Mouse (Mus musculus) midbrain, embryonic 10.5 days (tissue): ENCODE data around the gene Egfem1. TPM values are rescaled to one million over a fixed set of nuclear protein-coding genes. Genes with fewer than 3 reads are reported as not detected.

Experiments
- DNase-seq: peaks from one replicate; pipeline ENCODE4 v3.0.0-alpha.2; 2017; ENCODE audit warnings: low spot score
- H3K27ac ChIP-seq: fragments of 300-500 bp; sonication (generic); replicated peaks from 2 replicates; pipeline ENCODE4 v1.5.1; 2016; ENCODE audit warnings: mild to moderate bottlenecking
- H3K27me3 ChIP-seq: fragments of 300-500 bp; sonication (generic); 2 replicates; pipeline ENCODE4 v1.6.1; 2016; ENCODE audit warnings: low read depth, mild to moderate bottlenecking; ENCODE audit not compliant: poor library complexity, severe bottlenecking
- H3K36me3 ChIP-seq: fragments of 300-500 bp; sonication (generic); 2 replicates; pipeline ENCODE4 v1.6.1; 2016; ENCODE audit warnings: mild to moderate bottlenecking, moderate library complexity
- H3K4me1 ChIP-seq: fragments of 300-500 bp; sonication (generic); 2 replicates; pipeline ENCODE4 v1.6.1; 2016
- H3K4me3 ChIP-seq: fragments of 300-500 bp; sonication (generic); 2 replicates; pipeline ENCODE4 v1.5.1; 2016; ENCODE audit warnings: mild to moderate bottlenecking, moderate library complexity
- H3K9me3 ChIP-seq: fragments of 300-500 bp; sonication (generic); replicated peaks from 2 replicates; pipeline ENCODE4 v1.6.1; 2016; ENCODE audit warnings: mild to moderate bottlenecking
- WGBS: fragments of 180-500 bp; shearing (Covaris S2); methylation state at CpG from one replicate; pipeline ENCODE4 v1.1.7; 2016; 5-methylcytosine and 5-hydroxymethylcytosine counted together
- polyA plus RNA-seq: library from polyadenylated mRNA; unstranded; fragments of >200 nt; fragmentation: Nextera tagmentation; extraction: Ambion mirVana; gene quantifications from 2 replicates; pipeline ENCODE4 v1.2.1, GENCODE M21; 2016

The Egfem1 gene
- polyA plus RNA-seq, 1 experiment from 2014 or later: 10.7 TPM

GRCm38 (mm10) chr3:29243600-29243999, 161.8 kb downstream of the Egfem1 start:
- Histone ChIP-seq H3K4me3 (no peak overlapping the region), H3K27me3 (no peaks in the 10 kb centered on the region), H3K4me1 (no peaks in the 10 kb centered on the region), H3K27ac (no peak overlapping the region), H3K36me3 (no peaks in the 10 kb centered on the region), H3K9me3 (no peaks in the 10 kb centered on the region)
- 72% methylated on average over 3 of the region's 3 CpGs for WGBS
- no peak for DNase-seq

- Histone ChIP-seq H3K36me3 (no peaks in the 10 kb centered on the region), H3K4me3 (no peak overlapping the region), H3K9me3 (no peaks in the 10 kb centered on the region), H3K27me3 (no peaks in the 10 kb centered on the region), H3K4me1 (peaks cover 26% of the 10 kb centered on the region), H3K27ac (peak overlapping the region; percentile 71)
- DNase-seq: no peak
- 88% methylated on average over 4 of the region's 4 CpGs for WGBS
Observed at GRCm38 (mm10) chr3:29291633-29292032, 209.8 kb downstream of the Egfem1 start.

DNA sequence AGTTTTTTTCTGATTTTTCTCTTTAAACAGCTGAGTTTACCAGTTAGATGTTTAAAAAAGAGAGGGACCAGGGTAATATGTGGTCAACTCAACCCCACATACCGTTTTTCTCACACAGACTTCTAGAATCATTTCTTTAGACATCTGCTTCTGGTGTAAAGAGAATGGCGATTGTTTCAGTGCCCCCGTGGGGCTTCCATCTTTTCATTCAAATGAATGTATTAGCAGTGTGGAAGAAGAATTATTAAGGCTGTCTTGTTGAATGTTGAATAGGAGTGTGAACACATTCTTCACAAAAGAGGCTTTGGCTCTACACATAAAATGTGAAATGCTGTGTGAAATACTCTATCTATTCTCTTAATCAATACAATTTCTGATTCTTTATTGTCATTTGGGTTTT, 210.4 kb downstream of the Egfem1 start:
- no peak for DNase-seq
- peaks cover 28% of the 10 kb centered on the region for H3K4me1 ChIP-seq
- H3K4me3 ChIP-seq: no peak overlapping the region
- H3K9me3 ChIP-seq: no peaks in the 10 kb centered on the region
- H3K36me3 ChIP-seq: no peaks in the 10 kb centered on the region
- WGBS: 61% methylated on average over 3 of the region's 3 CpGs
- no peaks in the 10 kb centered on the region for H3K27me3 ChIP-seq
- H3K27ac ChIP-seq: peak overlapping the region; percentile 71; the same call in 1 of the 2 replicates

GRCm38 (mm10) chr3:29293230-29293629, 211.4 kb downstream of the Egfem1 start:
- H3K36me3 ChIP-seq: no peaks in the 10 kb centered on the region
- peak overlapping the region; percentile 71 for H3K27ac ChIP-seq

DNA sequence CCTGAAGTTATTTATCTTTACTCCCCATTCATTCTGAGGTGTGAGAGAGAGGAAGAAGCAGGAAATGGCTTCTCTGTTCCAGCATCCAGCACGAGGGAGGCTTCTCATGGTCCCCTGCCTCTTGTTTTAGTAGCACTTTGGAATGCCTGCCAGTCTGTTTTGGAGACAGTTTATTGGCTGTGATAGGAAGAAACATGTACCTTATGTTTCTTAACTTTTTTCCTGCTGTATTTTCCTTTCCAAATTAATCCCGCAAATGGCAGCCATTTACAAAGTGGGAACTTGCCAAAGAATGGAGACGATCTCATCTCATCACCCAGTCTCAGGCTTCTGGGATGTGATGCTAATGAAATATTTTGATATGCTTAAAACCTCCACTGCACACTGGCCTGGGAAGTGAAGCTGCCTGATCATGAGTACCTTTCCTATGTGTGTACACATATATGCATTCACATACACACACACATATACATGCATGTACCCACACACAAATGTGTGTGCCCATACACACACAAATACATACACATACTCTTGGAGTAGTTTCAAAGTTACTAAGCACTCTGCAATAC, 260.5 kb downstream of the Egfem1 start:
- 89% methylated on average over 3 of the region's 3 CpGs for WGBS
- Histone ChIP-seq H3K4me3 (no peak overlapping the region), H3K27me3 (no peaks in the 10 kb centered on the region), H3K4me1 (peaks cover 13% of the 10 kb centered on the region; the same call in 1 of the 2 replicates), H3K36me3 (no peaks in the 10 kb centered on the region), H3K27ac (no peak overlapping the region), H3K9me3 (no peaks in the 10 kb centered on the region)
- no peak for DNase-seq

More at GRCm38 (mm10) chr3:29293230-29293629, 211.4 kb downstream of the Egfem1 start:
- 64% methylated on average over 4 of the region's 4 CpGs for WGBS
- no peak for DNase-seq
- Histone ChIP-seq H3K9me3 (no peaks in the 10 kb centered on the region), H3K4me1 (peaks cover 28% of the 10 kb centered on the region), H3K4me3 (no peak overlapping the region), H3K27me3 (no peaks in the 10 kb centered on the region)

DNA sequence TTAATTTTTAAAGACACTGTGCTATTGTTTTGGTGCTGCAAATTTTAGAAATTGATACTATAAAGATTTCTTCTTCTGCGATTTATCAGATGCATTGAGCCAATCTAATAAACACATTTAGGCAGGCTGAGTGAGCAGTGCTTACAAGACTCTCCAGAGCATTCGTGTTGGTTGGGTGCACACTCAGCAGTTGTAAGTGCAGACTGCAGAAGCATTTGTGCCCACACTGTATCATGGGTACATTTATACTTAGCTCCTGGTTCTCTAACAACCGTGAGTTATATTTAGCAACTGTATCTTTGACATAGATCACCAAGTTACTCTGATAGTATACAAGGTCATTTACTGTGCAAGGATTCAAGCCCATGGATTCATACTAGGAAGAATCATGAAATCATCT, 264.0 kb downstream of the Egfem1 start:
- no peak overlapping the region for H3K27ac ChIP-seq
- DNase-seq: no peak

DNA sequence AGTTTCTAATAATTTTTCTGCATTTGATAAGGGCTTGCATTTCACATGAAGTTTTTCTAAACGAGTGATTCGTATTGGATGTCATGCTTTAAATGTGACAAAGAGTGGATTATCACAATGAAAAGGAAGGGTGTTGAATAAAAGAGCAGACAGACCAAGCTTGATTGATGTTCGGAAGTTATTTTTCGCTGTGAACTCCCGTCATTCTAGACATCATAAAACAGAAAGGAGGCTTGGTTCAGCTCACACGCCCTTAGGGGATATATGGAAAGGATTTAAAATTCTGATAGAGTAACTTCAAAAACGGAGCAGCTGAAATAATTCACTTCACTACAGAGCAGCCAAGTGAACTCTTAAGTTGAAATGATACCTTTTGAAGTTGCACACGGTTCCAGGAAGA, 285.1 kb downstream of the Egfem1 start:
- WGBS: 75% methylated on average over 8 of the region's 8 CpGs

More for the DNA sequence above, 264.0 kb downstream of the Egfem1 start:
- Histone ChIP-seq H3K9me3 (no peaks in the 10 kb centered on the region), H3K4me1 (peaks cover 13% of the 10 kb centered on the region; the same call in 1 of the 2 replicates), H3K36me3 (no peaks in the 10 kb centered on the region), H3K27me3 (no peaks in the 10 kb centered on the region), H3K4me3 (no peak overlapping the region)
- 81% methylated on average over 3 of the region's 3 CpGs for WGBS

DNA sequence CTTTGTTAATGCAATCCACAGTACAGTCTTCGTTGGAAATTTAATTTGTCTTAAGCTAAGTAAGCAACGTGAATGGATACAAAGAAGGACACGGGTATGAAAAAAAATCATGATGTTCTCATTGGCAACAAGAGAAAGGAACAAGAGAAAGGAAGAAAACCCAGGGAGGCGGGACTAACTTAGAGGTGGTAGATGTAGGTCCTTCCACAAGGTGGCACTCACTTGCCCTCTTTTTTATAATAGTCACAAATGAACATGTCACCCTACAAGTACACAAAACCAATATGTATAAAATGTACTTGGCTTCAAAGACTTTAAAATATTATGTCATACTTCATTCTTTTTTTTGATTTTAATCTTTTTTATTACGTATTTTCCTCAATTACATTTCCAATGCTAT, 288.7 kb downstream of the Egfem1 start:
- Histone ChIP-seq H3K4me3 (no peak overlapping the region), H3K27ac (no peak overlapping the region), H3K9me3 (no peaks in the 10 kb centered on the region), H3K4me1 (0 out of 2 replicates have a peak, but pooled peaks cover 5% of the 10 kb centered on the region), H3K27me3 (no peaks in the 10 kb centered on the region), H3K36me3 (no peaks in the 10 kb centered on the region)
- WGBS: 71% methylated on average over 5 of the region's 5 CpGs
- no peak for DNase-seq

More for the DNA sequence above, 285.1 kb downstream of the Egfem1 start:
- Histone ChIP-seq H3K27ac (no peak overlapping the region), H3K4me1 (0 out of 2 replicates have a peak, but pooled peaks cover 5% of the 10 kb centered on the region), H3K9me3 (no peaks in the 10 kb centered on the region), H3K4me3 (no peak overlapping the region), H3K36me3 (no peaks in the 10 kb centered on the region), H3K27me3 (no peaks in the 10 kb centered on the region)
- DNase-seq: no peak

DNA sequence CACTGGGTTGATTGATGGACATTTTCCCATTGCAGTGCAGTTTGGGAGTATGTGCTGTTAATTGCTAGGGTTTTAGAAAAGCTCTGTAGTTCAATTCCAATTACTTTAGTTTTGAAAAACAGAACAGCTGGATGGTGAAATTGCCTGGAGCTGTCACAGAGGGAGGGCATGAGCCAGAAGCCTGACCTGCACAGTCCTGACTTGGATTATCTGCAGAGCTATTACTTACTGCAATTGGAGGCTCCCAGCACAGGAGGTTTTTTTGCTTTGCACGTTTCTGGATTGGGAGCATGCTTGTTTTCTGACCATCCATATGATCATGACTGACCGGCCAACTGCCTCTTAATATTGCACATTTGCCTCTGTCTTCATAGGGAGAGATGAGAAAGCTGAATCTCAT, 299.4 kb downstream of the Egfem1 start:
- no peak for DNase-seq
- Histone ChIP-seq H3K9me3 (no peaks in the 10 kb centered on the region), H3K36me3 (no peaks in the 10 kb centered on the region), H3K27ac (no peak overlapping the region), H3K27me3 (no peaks in the 10 kb centered on the region), H3K4me3 (no peak overlapping the region), H3K4me1 (no peaks in the 10 kb centered on the region)
- WGBS: 78% methylated on average over 2 of the region's 2 CpGs

GRCm38 (mm10) chr3:29399064-29399463, 317.2 kb downstream of the Egfem1 start:
- Histone ChIP-seq H3K27me3 (no peaks in the 10 kb centered on the region), H3K36me3 (no peaks in the 10 kb centered on the region), H3K4me3 (no peak overlapping the region), H3K9me3 (no peaks in the 10 kb centered on the region), H3K27ac (no peak overlapping the region), H3K4me1 (no peaks in the 10 kb centered on the region)
- 90% methylated on average over 3 of the region's 3 CpGs for WGBS
- DNase-seq: no peak

DNA sequence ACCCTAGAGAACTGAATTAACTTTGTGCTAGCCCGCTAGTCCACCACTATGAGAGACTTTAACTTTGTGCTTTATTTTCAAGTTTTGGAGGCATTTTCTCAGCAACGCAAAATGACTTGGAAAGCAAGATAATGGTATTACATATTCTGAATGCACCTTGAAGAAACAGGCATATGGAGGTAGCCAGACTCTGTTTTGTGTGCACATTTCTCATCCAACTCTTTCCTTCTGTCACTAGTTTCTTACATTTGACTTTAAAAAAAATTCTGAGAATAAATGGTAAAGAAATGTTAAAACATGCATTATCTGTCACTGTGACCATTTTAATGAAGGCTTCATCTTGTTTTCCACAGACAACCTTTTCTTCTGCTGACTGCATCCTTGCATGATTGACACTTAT, 339.8 kb downstream of the Egfem1 start:
- H3K4me3 ChIP-seq: no peak overlapping the region
- no peaks in the 10 kb centered on the region for H3K27me3 ChIP-seq
- WGBS: 93% methylated on average over 2 of the region's 2 CpGs
- no peaks in the 10 kb centered on the region for H3K9me3 ChIP-seq
- H3K4me1 ChIP-seq: peaks cover 4% of the 10 kb centered on the region; the same call in 1 of the 2 replicates
- no peak overlapping the region for H3K27ac ChIP-seq
- H3K36me3 ChIP-seq: no peaks in the 10 kb centered on the region
- DNase-seq: no peak

DNA sequence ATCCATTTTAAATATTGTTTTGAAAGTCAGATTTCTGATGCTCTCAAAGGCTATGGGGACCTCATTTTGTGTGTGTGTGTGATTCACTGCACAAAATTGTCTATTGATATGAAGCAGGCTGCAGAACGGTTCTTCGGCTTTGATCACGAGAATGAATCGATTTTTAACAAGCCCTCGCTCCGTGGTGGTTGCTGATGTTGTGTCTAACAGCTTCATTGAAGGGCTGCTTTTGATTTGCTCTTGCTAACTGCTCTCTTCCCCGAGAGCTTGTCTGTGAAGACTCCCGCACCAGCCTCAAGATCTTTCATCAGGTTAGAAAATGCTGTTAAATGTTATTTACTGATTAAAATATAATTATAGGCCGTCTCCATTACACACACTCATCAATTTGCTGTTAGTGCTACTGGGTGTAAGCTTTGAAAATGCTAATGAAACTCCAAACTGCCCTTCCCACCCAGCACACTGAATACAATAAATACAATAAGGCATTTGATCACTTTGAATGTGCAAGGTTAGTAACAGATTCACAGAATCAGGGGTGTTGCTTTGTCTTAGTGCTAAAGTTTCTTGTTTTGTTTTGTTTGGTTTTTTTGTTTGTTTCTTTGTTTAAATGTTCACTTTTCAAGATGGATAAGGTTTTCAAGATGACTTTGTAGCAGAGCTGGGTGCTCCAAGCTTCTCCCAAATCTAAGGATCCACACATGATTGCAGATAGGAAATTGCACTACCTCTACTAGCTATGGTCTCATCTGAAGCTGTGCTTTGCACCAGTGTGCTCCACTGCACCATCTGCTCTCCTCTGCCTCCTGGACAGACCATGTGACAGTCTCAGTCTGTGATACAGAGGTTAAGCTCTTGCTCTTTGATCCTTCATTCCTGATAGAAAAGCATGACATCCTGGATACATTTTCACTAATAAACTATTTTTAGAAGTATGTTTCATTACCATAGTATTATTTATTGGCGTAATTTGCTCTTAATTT, 350.6 kb downstream of the Egfem1 start:
- H3K27me3 ChIP-seq: no peaks in the 10 kb centered on the region
- H3K27ac ChIP-seq: peak overlapping the region; percentile 73
- H3K4me3 ChIP-seq: no peak overlapping the region
- H3K4me1 ChIP-seq: peaks cover 35% of the 10 kb centered on the region
- no peaks in the 10 kb centered on the region for H3K36me3 ChIP-seq
- no peak for DNase-seq
- H3K9me3 ChIP-seq: no peaks in the 10 kb centered on the region
- 51% methylated on average over 10 of the region's 10 CpGs for WGBS

DNA sequence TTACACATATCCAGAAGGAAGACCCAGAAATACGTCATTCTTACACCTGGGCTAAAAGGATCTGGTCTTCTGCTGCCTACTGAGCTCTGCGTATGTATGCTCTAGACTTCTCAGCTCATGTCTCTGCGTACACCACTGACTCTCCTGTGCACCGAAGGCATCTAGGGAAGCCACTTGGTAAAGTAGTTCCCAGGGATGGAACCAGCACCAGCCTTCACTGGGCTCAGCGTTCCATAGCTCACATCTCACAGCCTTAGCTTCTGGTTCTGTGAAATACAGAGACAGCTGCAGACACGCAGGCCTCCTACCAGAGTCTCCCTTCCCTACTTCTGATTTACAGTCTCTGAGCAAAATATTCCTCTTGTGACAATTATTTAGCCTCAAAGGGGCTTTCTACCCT, 361.2 kb downstream of the Egfem1 start:
- DNase-seq: no peak
- Histone ChIP-seq H3K27ac (no peak overlapping the region), H3K4me3 (no peak overlapping the region), H3K36me3 (no peaks in the 10 kb centered on the region), H3K27me3 (no peaks in the 10 kb centered on the region), H3K9me3 (no peaks in the 10 kb centered on the region), H3K4me1 (no peaks in the 10 kb centered on the region)
- 89% methylated on average over 6 of the region's 6 CpGs for WGBS
